Mouse (Mus musculus) cerebellum, adult (tissue): ENCODE results near the gene Adam8.

Experiments used
- ATAC-seq: cut with Nextera tagmentation; 2 replicates; pipeline ENCODE4 v1.9.2; 2017; ENCODE audit warnings: mild to moderate bottlenecking, moderate library complexity, mixed read lengths; ENCODE audit not compliant: insufficient number of reproducible peaks, low FRiP score, low TSS enrichment

The Adam8 gene

GRCm38 (mm10) chr7:139992406-139992805 is at the start of gene Adam8:
Adam8 (minus strand) TSS chr7:139992562.
- no peak for ATAC-seq

GRCm38 (mm10) chr7:140037171-140037555 is 44.8 kb upstream of the Adam8 start:
- ATAC-seq = no peak

GRCm38 (mm10) chr7:140036281-140037170 is 44.2 kb upstream of the Adam8 start, which contains the start of the genes Zfp511 and Tubgcp2:
Zfp511 (plus strand) TSS chr7:140036391.
Tubgcp2 (minus strand) TSS chr7:140036669.
- ATAC-seq = peak; percentile 90

GRCm38 (mm10) chr7:140035456-140035855 is 43.1 kb upstream of the Adam8 start:
- no peak for ATAC-seq

- ATAC-seq = no peak
Observed at GRCm38 (mm10) chr7:140033386-140033785, 41.0 kb upstream of the Adam8 start.

- ATAC-seq = no peak
Observed at GRCm38 (mm10) chr7:140032366-140032765, 40.0 kb upstream of the Adam8 start.

GRCm38 (mm10) chr7:140031771-140032170 is 39.4 kb upstream of the Adam8 start:
- no peak for ATAC-seq

- no peak for ATAC-seq
Observed at GRCm38 (mm10) chr7:140011336-140011735, 19.0 kb upstream of the Adam8 start.

GRCm38 (mm10) chr7:140007781-140008180 is 15.4 kb upstream of the Adam8 start:
- no peak for ATAC-seq

GRCm38 (mm10) chr7:140006861-140007611 is 14.7 kb upstream of the Adam8 start:
- ATAC-seq = no peak

- no peak for ATAC-seq
Observed at GRCm38 (mm10) chr7:140004666-140005065, 12.3 kb upstream of the Adam8 start.

GRCm38 (mm10) chr7:140001086-140001740 is 8.9 kb upstream of the Adam8 start:
- no peak for ATAC-seq

GRCm38 (mm10) chr7:139998691-139999350 is 6.5 kb upstream of the Adam8 start:
- ATAC-seq = no peak

GRCm38 (mm10) chr7:139994676-139995075 is 2.3 kb upstream of the Adam8 start:
- ATAC-seq = no peak

- no peak for ATAC-seq
Observed at GRCm38 (mm10) chr7:139994202-139994601, 1.8 kb upstream of the Adam8 start.

- ATAC-seq = no peak
Observed at GRCm38 (mm10) chr7:139993532-139993931, 1.2 kb upstream of the Adam8 start.

- ATAC-seq = no peak
Observed at GRCm38 (mm10) chr7:139990864-139991394, 1.4 kb downstream of the Adam8 start.

- no peak for ATAC-seq
Observed at GRCm38 (mm10) chr7:139988272-139988671, 4.1 kb downstream of the Adam8 start.

GRCm38 (mm10) chr7:139984505-139984904 is 7.9 kb downstream of the Adam8 start:
- no peak for ATAC-seq

GRCm38 (mm10) chr7:139982058-139982457 is 10.3 kb downstream of the Adam8 start:
- ATAC-seq = no peak
